ENCODE assay signal across 9 mouse cellular contexts in genomic region chr2:20722165-20722991, GRCm38 (mm10).
A peak's percentile ranks its signal among the peaks of the same experiment; 100 is the strongest.
DNase-seq lines count a peak whose midpoint lies in the region; TF ChIP-seq lines count a peak whose summit lies in the region.
"Had no signal": no experiment of that assay in that cellular context is flagged by ENCODE, and none has a peak within 500 bp of the region (broad histone marks: within the 10 kb centered on the region; RNA-seq: fewer than 3 reads in every experiment).

No protein-coding gene starts in this region.

- peak overlapping the region; percentile 41 for H3K4me3 ChIP-seq in layer of hippocampus, adult 2 months
- H3K4me3 ChIP-seq in embryonic fibroblast, embryonic 13.5 days (ENCODE audit: insufficient read depth, low read length): peak overlapping the region; percentile 51
- H3K4me3 ChIP-seq in hindbrain, embryonic 10.5 days: peak overlapping the region; percentile 20; the same call in 1 of the 2 replicates

- H3K36me3 ChIP-seq in hindbrain, embryonic 10.5 days: no peaks in the 10 kb centered on the region

- intact Hi-C loops in gastrocnemius, postnatal 36 days (cut with DNase I): no loop called here

- peaks cover 4% of the 10 kb centered on the region; the same call in 1 of the 2 replicates for H3K27me3 ChIP-seq in hindbrain, embryonic 10.5 days (ENCODE audit: insufficient read depth, poor library complexity, severe bottlenecking)

- TF ChIP-seq POLR2A in embryonic fibroblast, embryonic 13.5 days (IDR thresholded peaks at IDR 0.05; ENCODE audit: low read depth, low read length): no peak

- TF ChIP-seq CTCF in layer of hippocampus, adult 2 months (conservative IDR thresholded peaks at IDR 0.05): no peak
- TF ChIP-seq CTCF in embryonic fibroblast, embryonic 13.5 days (IDR thresholded peaks at IDR 0.05; ENCODE audit: borderline replicate concordance, insufficient read depth, low read length): no peak

- no peaks in the 10 kb centered on the region for H3K9me3 ChIP-seq in hindbrain, embryonic 10.5 days

- WGBS in hindbrain, embryonic 10.5 days: 22% methylated on average over 15 of the region's 15 CpGs

- DNase-seq in layer of hippocampus, adult 2 months (ENCODE audit: low spot score in 2 of 2): no peak
- DNase-seq in layer of hippocampus, adult 8-10 months (ENCODE audit: low spot score in 2 of 2): no peak
- DNase-seq in hindbrain, embryonic 10.5 days (ENCODE audit: low spot score): no peak
- DNase-seq in mesoderm, embryonic 11.5 days (ENCODE audit: low read depth, low spot score): peak; percentile 16
- no peak for DNase-seq in thymus, postnatal 4 days
- no peak for DNase-seq in gastrocnemius, postnatal 36 days
- DNase-seq in cerebellum, adult 9-11 months: no peak

- H3K27ac ChIP-seq in layer of hippocampus, adult 2 months: peak overlapping the region; percentile 57
- peak overlapping the region; percentile 92 for H3K27ac ChIP-seq in embryonic fibroblast, embryonic 13.5 days (ENCODE audit: insufficient read depth, low read length)
- peak overlapping the region; percentile 26; the same call in 1 of the 2 replicates for H3K27ac ChIP-seq in hindbrain, embryonic 10.5 days
- H3K27ac ChIP-seq: liver, embryonic 14.5 days had no signal

- peaks cover 6% of the 10 kb centered on the region; the same call in 1 of the 2 replicates for H3K4me1 ChIP-seq in embryonic fibroblast, embryonic 13.5 days (ENCODE audit: control insufficient read depth, insufficient read depth, low read length)
- H3K4me1 ChIP-seq in hindbrain, embryonic 10.5 days (replicated peaks): peaks cover 30% of the 10 kb centered on the region

Comparison
In these comparisons a context has a peak if more than half of its experiments do, and no peak if none do; other contexts are left out.
1. H3K27ac ChIP-seq: peak in every context shown above with its lines; median percentile 92 in embryonic fibroblast, embryonic 13.5 days; 57 in layer of hippocampus, adult 2 months; 26 in hindbrain, embryonic 10.5 days.